Mouse (Mus musculus): ENCODE data around the gene Dock4.
A peak's percentile ranks its signal among the peaks of the same experiment; 100 is the strongest.
"Not testable (repeated sequence)": the region's sequence is repeated elsewhere in the genome, so short reads cannot be mapped to it uniquely, and the experiment has no call there.

Dock4 gene

DNA sequence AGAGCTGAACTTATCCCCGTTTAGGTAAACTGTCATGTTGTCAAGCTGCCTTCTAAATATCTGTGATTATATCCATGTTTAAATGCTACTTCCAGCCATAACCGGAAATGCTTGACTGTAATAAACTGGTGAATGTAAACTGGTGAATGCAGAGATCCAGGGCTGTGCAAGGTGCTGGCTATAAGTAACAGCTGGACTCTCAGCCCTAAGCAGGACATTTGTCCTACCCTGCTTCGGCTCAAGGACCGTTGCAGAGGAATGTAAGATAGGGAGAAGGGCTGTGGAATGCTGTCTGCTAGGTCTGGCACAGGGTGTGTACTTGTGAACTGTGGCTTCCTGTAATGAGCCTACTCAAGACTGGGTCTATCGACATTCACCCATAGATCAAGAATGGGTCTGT lies 377.9 kb downstream of the Dock4 start:
- no peak for DNase-seq (ENCODE audit: low spot score in 2 of 2)

DNA sequence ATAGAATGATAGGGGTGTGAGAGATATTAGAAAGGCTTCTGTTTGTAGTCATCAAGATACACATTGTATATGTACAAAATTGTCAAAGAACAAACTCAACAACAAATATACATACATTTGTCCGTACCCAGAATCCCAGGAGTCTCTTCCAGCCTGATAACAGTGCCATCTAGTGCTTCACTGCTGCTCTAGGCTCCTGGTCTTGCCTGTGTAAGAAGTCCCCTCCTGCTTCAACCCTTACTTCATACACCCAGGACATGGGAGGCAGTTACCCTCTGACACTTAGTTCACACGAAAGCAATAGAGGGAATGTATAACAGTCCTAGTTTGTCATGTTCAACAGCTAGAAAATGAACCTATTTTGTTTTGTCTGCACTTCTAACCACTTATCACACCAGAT lies 378.5 kb downstream of the Dock4 start:
- no peak for DNase-seq (ENCODE audit: low spot score in 2 of 2)

DNA sequence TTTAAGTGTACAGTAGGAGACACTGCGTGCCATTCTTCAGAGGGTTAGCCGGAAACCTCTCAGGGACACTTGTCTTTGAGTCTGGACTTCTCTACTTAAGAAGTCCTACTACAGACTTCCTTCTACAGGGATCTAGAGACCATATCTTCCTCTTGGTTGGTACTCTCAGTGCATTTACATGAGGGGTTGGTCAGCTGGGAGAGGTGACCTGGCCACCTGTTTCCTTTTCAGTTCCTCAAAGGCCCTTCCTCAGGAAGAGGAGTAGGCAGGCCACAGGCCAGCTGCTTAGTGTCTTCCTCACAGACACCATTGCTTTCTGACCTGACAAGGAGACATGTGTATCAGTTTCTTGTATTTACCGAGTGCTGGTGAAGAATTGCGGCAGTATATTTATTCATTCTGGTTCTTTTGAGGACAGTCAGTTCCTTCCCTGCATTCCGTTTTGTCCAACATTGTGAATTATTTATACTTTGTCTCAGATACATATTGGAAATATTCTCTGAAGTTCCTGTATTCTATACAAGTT lies 380.2 kb downstream of the Dock4 start:
- no peak for DNase-seq (ENCODE audit: low spot score in 2 of 2)

DNA sequence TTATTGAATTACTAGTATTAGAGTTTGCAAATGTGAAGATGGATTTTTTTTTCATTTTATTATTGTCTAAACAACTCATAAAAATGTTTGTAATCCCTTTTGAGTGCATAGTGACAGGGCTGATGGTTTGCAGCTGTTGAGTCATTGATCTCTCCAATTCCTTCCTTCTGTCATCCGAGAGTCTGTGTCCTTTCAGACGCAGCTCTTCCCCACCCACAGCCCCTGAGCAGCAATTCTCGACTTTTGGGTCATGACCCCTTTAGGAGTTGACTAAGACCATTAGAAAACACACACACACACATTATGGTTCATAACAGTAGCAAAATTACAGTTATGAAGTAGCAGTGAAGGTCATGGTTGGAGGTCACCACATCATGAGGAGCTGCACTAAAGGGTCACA lies 380.7 kb downstream of the Dock4 start:
- DNase-seq (ENCODE audit: low spot score in 2 of 2), result no peak

DNA sequence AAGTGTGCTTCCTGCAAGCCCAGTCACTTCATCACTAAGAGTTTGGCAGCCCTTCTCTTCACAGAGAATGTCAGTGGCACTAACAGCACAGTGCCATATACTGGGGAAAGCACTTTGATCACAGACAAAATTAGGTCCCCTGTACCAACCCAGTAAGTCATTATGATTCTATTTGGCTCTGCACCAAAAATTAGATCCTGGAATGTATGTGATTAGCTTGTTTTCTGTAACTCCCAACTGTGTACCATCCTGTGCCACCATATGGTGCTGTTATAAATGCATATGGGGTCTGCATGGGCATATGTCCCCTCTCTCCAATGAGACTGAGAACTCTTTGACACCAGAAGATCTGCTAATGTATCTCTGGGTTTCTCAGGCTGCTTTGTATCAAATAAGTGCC lies 382.3 kb downstream of the Dock4 start:
- DNase-seq (ENCODE audit: low spot score in 2 of 2), result no peak

DNA sequence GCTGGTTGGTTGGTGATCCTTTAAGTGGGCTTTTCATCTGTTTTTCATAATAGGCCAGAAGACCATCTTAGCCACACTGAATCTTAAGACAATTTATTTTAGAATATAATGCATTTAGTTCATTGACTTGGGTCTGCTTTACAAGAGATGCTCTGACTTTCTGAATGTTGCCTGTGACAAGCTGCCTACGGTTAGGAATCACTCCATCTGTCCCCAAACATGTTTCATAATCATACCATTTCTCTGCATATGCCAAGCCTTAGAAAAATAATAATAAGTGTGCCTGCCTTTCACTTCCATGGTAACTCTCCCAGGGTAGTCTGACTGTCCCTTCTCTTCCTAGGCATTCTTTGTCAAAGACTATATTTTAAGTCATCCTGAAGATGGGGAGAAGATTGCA lies 383.5 kb downstream of the Dock4 start:
- no peak for DNase-seq (ENCODE audit: low spot score in 2 of 2)

DNA sequence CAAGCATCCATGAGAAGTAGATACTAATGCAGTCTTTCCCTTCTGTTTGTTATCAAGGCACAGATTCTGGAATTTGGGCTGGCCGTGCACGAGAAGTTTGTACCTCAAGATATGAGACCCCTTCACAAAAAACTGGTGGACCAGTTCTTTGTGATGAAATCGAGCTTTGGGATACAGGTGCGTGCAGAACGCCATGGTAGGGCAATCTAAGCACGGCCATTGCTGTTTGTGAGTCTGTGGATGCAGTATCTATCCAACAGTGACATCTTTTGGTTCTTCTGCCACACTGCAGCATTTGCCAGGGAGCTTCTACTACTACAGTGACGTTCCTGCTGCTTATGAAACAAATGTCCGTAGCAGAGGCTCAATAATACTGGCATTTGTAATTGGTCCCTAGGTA lies 386.4 kb downstream of the Dock4 start:
- peak in 1 of 2 experiments; percentile 72 for DNase-seq (ENCODE audit: low spot score in 2 of 2)

DNA sequence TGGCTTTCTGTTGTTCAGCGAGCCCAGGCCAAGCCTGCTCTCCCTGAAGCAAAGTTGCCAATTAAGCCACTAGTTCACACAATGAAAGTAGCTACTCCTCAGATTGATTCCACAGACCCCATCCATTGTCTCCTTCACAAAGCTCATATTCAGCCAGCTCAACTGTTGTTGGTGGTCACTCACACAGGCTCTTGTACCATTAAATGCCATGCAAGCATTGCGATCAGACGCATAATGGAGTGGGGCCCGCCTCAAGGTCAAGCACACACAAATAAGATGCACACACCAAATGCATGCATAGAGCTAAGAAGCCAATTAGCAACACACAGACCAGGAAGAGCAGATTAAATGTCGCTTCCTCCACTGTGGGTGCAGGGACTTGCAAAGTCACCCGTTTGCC lies 391.2 kb downstream of the Dock4 start:
- no peak for DNase-seq (ENCODE audit: low spot score in 2 of 2)

DNA sequence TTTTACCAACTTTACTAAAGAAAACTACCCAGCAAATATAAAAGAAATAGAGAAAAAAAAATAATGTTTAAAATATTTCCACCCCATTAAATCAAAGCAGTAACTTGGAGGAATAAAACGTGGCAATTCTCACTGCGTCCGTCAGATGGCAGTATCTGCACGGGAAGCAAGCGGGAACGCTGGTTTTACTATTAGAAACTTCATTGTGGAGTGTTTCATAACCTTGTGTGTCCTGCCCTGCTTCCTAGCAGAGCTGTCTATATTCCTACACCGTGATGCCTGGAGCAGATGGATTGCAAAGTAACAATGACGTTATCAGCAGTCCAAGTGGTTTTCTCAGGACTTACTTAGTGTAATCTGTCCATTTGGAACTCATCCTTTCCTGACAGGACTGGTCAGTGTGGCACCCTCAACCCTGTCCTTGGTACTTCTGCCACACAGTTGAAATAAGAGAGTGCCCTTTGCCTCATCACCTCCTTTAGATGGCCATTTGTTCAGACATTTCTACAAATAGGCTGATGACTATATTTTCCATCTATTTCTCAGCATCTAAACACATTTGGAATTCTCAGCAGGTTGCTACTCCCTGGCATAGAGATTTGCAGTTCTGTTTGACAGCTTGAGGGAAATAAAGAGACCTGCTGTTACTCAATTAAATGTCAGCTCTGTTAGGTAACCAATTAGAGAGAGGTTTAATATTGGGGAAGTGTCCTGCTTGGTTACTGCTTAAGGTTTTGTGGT lies 392.0 kb downstream of the Dock4 start:
- DNase-seq (ENCODE audit: low spot score in 2 of 2), result peak; percentile 44 to 87

DNA sequence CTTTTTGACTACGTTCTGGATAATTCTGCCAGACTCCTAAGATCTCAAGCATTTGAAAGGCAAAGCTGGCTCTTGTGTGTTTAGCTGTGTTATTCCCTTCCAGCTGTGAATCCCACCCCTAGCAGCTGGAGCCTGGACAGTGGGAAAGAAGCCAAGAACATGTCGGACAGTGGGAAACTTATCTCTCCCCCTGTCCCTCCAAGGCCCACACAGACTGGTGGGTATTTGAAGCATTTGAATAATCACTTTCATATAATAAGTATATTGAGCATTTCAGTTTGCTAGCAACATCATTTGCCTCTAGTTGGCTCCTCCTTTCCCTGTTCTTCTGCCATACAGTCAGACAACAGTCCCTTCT lies 392.6 kb downstream of the Dock4 start:
- DNase-seq (ENCODE audit: low spot score in 2 of 2), result no peak

DNA sequence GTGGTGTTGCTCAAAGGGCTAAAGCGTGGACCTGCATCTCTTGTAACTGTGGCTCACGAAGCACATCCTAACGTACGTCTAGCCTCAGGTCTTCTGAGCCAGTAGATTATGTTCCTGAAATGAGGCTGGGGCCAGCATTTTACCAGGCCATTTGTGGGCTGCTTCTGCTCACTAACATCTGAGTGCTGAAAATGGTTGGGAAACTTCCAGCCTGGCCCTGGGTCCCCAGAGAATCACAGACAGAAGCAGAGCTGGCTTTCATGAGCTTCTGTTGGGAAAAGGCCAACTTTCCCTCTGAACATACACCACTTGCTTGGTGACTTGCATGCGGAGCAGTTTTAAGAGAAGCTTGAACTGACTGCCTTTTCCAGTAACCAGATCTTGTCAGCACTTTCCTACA lies 393.2 kb downstream of the Dock4 start:
- no peak for DNase-seq (ENCODE audit: low spot score in 2 of 2)

DNA sequence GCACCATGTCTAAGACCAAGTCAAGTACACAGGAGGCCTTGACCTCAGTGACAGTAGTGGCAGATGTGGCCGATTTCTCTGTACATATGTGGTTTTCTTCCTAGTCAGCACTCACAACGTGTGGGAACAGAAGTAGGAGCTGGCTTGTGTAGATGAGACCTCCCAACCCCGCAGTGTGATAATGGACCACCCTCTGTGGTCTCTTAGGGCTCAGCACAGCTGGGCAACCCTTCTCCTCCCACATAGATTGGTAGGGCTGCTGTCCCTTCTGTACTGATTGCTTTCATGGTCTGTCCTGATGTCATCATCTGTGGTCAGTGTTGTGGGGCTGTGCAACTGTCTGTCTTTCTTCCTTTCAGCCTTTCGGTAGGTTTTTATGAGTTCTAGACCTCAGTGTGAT lies 394.1 kb downstream of the Dock4 start:
- no peak for DNase-seq (ENCODE audit: low spot score in 2 of 2)

DNA sequence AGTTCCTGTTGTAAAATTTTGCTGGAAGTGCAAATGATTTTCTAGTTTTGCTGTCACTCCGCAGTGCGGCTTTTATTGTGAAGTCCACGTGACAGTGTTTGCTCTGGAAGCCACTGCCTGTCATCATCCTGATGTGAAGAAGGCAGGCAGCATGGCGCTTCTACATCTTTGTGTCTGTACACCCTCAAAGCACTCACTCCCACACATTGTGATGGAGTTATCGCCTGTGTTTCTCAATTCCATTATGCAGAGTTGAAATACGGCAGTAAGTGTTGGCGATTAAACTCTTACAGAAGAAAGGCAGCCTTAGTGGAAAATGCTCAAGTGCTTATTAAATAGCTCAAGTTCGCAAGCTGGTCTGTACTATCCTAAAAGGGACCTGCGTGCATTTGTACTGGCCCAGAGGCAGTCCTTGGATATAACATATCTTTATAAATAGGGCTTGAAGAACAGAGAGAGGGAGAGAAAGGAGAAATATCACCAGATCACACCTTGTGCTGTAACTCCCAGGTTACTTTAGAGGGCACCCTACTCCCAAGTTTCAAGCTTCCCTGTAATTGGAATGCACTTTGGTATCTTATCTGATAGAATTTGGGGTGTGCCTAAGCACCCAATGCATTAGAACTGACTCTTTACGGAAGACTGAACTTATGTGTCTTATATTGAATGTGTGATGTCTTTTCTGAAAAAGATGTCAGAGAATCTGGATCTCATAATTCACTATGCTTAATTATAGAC lies 396.7 kb downstream of the Dock4 start:
- no peak for DNase-seq (ENCODE audit: low spot score in 2 of 2)

DNA sequence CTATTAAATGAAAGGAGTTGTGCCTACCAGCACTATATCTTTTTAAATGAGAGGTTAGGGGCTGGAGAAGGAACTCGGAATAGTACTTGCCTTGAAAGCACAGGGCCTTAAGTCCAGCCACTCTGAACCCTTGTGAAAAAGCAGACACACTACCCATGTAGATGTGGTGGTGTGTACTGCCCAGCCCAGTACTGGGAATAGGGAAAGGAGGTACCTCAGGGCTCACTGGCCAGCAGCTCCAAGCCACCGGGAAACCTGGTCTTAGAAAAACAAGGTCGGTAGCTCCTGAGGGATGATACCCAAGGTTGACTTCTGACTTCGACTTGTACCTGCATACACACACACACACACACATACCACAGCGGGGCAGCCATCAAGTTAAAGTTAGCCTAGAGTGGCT lies 397.2 kb downstream of the Dock4 start:
- no peak for DNase-seq (ENCODE audit: low spot score in 2 of 2)

DNA sequence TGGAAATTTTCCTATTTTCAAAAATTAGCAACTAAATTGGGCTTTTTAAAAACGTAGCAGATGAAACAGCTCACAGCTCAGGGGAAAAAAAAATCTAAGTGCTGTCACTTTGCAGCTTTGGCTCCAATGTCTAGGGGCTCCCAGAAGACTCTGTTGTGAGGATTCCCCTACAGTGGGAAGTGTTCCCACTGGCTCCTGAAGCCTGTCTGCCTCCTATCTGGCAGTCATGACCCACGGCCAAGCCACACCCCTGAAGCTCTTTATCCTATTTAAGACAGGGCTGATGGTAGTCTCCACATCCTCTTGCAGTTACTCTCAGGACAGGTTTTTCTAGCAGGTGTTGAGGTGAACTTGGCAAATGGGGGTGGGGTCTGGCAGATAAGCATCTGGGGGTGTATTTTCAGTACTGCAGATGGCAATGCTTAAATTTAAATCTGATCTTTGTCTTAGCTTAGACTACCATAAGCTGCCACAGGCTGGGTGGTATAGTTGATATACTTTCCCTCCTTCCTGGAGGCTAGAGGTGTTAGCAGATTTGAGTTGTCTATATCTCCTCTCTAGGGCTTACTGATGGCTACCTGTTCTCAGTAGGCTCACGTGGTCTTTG lies 397.8 kb downstream of the Dock4 start:
- DNase-seq (ENCODE audit: low spot score in 2 of 2), result no peak

DNA sequence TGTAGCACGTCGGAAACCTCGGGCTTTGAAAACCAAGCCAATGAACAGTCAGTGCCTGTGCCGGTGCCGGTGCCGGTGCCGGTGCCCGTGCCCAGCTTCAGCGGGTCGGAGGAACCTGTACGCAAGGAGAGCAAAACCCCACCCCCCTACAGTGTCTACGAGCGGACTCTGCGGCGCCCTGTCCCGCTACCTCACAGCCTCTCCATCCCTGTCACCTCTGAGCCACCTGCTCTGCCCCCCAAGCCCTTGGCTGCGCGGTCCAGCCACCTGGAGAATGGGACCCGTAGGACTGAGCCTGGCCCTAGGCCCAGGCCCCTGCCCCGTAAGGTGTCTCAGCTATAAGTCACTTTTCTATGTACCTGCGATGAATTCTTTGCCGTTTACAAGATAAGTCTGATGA lies 398.6 kb downstream of the Dock4 start:
- DNase-seq (ENCODE audit: low spot score in 2 of 2), result no peak

DNA sequence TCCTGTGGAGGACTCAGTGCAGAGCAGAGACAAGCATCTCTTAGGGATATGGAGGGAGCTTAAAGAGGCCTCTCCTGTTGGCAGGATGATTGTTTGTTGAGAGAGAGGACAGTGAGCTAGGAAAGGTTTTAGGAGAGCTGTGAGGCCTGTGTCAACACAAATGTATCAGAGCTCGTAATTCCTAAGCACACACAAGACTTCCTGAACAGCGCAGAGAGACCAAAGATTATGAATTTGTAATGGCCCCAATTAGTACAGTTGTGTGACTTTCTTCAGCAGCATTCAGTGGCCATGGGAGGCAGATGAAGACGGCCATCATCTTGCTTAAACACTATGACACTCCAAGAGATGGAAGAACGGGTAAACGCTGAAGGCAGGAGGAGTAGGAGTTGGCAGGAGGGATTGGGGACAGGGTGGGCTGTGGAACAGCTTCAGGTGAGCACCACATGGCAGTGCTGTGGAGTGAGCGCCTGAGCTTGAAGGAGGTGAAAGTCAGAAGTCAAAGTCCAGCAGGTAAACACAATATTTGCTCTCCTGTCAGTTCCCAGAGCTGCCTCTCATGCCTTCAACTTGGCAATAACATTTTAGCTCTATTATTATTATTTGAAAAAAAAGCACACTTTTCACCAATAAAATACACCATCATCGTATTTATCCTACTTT lies 409.1 kb downstream of the Dock4 start:
- no peak for DNase-seq (ENCODE audit: low spot score in 2 of 2)

DNA sequence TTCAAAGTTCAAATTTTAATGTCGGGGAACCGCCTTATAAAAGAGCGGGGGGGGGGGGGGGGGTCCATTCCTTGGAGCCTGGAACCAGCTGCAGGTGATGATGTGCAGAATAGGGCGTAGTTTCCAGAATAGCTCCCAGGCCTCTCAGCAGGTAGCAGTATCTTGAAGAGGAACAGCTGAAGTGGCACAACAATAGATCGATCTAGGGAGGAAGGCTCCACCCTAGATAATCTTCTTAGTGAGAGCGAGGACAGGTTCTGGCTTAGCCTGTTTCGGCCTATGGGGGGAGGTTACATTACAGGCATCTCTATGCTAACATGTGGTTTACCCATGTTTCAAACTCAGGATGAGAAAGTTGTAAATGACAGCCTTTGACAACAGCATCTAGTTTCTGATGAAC lies 411.7 kb downstream of the Dock4 start:
- DNase-seq (ENCODE audit: low spot score in 2 of 2), result no peak

DNA sequence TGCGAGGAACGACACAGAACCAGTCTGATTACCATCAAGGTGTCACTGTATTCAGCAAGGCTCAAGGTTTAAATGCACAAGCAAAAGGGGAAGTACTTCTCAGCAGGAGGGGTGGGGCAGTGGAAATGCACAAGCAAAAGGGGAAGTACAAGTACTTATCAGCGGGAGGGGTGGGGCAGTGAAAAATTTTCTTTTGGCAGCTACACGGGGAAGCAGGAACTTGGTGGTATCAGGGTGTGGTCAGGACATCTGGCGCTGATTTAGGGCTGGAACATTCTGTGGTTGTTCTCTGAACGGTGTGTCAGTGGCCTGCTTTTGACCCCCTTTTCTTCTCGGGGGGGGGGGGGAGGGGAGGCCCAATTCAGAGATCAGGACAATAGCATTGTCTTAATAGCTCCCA lies 413.0 kb downstream of the Dock4 start:
- not testable (repeated sequence) for DNase-seq (ENCODE audit: low spot score in 2 of 2)

DNA sequence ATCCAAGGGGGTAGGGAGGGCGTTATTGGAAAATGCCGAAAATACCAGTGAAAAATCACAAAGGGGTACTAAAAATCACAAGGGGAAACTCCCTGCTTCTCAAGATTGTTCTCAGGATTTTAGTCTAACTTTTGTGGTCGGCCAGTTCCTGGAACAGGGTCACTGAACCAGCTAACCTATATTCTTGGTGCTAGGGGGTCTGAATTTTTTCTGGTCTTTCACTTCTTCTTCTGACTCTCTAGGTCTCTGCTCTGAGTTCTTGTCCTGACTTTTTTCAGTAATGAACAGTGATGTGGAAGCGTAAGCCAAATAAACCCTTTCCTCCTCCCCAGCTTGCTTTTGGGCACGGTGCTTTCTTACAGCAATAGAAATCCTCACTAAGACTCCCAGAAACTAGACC lies 424.6 kb downstream of the Dock4 start:
- DNase-seq (ENCODE audit: low spot score in 2 of 2), result no peak

DNA sequence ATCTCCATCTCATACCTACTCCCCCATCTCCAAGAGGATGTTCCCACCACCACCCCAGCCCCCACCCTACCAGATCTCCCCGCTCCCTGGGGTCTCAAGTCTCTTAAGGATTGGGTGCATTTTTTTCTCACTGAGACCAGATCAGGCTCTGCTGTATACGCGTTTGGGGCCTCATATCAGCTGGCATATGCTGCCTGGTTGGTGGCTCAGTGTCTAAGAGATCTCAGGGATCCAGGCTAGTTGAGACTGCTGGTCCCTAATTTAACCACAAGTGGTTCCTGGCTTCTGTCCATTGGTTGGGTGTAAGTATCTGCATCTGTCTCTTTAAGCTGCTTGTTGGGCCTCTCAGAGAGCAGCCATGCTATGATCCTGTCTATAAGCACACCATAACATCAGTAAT lies 427.0 kb downstream of the Dock4 start:
- no peak for DNase-seq (ENCODE audit: low spot score in 2 of 2)

DNA sequence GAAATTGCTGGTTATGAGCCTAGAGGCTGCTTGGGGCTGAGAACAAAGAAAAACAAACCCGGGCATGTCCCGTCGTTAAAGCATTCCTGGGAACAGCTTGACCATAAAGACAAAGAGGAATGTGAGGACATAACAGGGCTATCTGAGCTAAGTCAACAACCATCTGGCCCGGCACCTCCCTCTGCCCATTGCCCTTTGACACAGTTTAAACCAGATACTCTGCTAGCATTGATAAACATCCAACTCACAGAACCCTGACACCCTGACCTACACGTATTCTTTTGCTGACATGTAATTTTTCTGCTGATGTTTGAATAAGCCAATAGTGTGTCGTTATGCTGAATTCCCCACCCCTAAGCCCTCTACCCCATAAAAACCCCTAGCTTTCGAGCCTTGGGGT lies 427.5 kb downstream of the Dock4 start:
- not testable (repeated sequence) for DNase-seq (ENCODE audit: low spot score in 2 of 2)
